Mouse (Mus musculus): ENCODE measurements around the gene Grb10.

The Grb10 gene

DNA sequence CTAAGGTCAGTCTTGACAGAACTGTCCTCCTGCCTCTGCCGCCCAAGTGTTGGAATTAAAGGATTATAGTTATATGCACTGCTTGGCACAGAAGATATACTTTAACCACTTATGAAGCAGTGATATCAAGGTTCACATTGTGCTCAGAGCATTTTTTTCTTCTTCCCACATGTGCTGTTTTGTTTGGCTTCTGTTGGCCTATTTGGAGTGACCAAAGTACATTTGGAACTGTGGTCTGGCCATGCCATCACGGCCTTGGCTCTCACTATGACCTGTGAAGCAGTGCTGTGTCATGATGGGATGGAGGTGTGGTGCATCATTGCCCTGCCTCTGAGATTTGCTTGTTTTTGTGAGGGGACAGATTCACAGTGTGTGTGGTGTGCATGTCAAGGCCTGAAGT, 109.9 kb downstream of the Grb10 start:
- in situ Hi-C loops (cut with MboI, MseI), result no loop called here

DNA sequence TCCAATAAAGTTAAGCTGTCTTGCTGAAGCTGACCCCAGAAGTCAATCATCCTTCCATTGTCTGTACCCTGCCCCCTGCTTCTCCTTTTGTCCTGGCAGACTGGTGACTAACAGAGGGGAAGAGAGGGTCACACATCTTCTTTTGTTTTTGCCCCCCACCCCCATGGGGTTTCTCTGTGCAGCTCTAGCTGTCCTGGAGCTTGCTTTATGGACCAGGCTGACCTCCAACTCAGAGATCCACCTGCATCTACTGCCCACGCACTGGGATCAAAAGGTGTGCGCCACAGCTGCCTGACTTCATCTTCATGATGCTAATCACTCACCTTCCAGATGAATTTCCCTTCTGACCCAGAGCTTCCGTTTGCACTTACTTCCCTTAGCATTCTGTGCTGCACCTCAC, 114.6 kb downstream of the Grb10 start:
- in situ Hi-C loops (cut with MboI, MseI), result no loop called here

GRCm38 (mm10) chr11:11923345-11923744, 115.1 kb downstream of the Grb10 start:
- in situ Hi-C loops (cut with MboI, MseI), result no loop called here

GRCm38 (mm10) chr11:11922106-11922505, 116.4 kb downstream of the Grb10 start:
- in situ Hi-C loops (cut with MboI, MseI), result no loop called here

GRCm38 (mm10) chr11:11907703-11908413, 130.6 kb downstream of the Grb10 start:
- in situ Hi-C loops (cut with MboI, MseI), result no loop called here

DNA sequence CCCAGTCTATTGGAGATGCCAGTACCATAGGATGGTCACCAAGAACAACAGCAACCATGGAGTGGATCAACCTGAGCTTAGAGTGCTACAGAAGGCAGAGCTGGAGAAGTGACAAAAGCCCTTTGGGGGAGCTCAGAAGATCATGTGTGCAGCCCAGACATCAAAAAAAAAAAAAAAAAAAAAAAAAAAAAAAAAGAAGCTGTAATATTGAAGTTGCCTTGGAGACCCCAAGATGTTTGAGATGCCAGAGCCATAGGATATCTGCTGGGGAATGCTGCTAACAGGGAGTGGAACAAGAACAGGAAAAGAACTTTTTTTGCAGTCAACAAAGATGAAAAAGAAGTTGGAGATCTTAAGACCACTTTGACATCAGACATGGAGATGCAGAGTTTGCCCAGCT, 133.0 kb downstream of the Grb10 start:
- in situ Hi-C loops (cut with MboI, MseI), result no loop called here

DNA sequence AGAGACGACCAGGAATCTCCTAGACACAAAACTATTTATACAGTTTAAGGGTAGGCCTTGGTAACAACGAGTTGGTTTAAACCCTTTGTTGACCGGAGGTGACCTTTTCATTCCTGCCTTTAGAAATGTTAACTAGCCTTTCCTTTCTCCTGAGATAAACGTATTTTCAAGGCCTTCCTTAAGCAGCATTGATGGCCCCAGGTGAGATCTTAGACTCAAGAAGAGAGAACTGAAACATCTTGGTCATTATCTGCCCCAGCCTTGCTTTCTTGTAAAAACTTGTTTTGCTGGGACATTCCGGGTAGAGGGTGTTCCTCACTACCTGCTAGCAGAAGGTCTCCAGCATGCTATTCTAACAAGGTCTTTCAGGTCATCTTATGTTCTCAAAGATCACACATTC, 133.5 kb downstream of the Grb10 start:
- in situ Hi-C loops (cut with MboI, MseI), result no loop called here

DNA sequence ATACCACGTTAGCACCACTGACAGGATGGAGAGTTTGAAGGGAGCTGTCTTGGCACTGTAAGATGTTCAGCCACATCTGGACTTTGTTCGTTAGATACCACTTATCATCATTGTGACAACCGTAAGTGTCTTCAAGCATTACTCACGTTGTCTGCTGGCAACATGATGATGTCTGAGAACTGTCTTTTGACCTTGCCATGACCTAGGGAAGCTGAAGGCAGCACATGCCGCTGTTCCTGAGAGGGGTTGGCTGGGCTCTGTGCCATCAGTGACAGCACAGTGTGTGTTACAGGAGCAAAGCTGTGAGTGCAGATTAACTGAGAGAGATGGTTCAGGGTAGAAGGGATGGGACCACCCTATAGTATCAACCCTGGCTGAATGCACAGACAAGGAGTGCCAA, 137.0 kb downstream of the Grb10 start:
- in situ Hi-C loops (cut with MboI, MseI), result no loop called here

GRCm38 (mm10) chr11:11898496-11898895, 140.0 kb downstream of the Grb10 start:
- in situ Hi-C loops (cut with MboI, MseI), result no loop called here

DNA sequence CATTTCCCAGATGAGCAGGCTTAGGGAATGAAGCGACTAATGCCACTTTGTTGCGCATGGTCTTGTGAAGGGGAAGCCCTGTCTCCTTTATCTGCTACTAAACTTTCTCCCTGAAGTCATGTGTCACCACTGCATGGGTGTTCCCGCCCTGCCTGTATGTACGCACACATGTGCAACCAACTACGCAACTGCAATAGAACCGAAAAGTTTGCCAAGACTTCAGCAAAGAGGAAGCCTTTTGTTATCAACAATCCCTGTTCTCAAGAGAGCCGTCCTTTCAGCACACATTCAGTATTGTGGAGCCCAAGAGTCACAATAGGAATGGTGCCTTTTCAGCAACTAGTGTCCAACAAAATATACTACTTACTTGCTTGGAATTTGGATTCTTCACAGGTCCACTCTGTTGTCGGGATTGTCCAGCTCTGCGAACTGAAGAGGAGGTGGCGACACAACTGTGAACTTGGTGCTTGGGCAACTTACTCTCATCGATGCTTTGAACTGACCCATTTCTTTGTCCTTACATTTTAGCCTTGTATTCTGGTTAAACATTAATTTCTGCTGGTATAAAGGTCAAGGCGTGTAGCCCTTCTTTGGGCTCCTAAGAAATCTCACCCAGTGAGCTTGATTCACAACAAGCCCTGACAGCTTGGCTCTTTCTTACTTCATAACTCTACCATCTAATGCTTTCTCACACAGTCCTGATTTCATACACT, 140.7 kb downstream of the Grb10 start, which contains the start of gene Ddc:
Gene Ddc (minus strand): TSS at position 500 of the 713 bp plus-strand sequence.
- in situ Hi-C loops (cut with MboI, MseI), result no loop called here

DNA sequence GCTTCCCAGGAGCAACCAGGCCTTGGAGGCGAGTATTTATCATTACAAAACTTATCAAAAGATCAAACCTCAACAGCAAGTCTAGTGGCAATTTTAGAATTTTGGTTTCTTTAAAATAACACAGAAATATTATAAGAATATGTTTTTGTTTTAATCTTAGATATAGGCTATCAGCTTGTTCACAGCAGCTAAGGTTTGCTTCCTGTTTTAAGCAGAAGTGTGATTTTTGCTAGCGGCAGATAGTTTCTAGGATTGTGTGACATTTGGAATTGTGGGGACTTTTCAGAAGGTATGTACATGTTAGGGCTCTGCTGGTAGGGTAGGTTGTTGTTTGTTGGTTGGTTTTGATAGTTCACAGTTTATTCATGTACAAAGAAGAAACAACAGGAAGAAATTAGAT, 143.0 kb downstream of the Grb10 start:
- in situ Hi-C loops (cut with MboI, MseI), result no loop called here

- in situ Hi-C loops (cut with MboI, MseI), result no loop called here
Measured at GRCm38 (mm10) chr11:11893769-11894168, 144.7 kb downstream of the Grb10 start.

GRCm38 (mm10) chr11:11892993-11893602, 145.4 kb downstream of the Grb10 start:
- in situ Hi-C loops (cut with MboI, MseI), result no loop called here

DNA sequence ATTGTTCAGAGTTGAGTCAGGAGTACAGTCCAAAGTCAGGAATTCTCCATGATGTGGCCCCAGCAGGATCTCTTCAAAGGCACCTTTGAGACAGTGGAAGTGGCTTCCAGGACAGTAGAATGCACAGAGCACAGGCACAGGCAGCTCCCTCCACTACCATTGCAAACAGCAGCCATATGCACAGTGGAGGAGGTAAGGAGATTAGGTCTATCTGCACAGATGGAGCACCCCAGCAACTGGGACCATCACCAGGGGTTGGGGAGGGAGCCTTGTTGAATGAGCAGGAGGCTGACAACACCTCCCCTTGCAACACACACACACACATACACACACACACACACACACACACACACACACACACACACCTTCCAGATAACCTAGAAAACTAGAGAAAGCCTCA, 146.7 kb downstream of the Grb10 start:
- in situ Hi-C loops (cut with MboI, MseI), result no loop called here

DNA sequence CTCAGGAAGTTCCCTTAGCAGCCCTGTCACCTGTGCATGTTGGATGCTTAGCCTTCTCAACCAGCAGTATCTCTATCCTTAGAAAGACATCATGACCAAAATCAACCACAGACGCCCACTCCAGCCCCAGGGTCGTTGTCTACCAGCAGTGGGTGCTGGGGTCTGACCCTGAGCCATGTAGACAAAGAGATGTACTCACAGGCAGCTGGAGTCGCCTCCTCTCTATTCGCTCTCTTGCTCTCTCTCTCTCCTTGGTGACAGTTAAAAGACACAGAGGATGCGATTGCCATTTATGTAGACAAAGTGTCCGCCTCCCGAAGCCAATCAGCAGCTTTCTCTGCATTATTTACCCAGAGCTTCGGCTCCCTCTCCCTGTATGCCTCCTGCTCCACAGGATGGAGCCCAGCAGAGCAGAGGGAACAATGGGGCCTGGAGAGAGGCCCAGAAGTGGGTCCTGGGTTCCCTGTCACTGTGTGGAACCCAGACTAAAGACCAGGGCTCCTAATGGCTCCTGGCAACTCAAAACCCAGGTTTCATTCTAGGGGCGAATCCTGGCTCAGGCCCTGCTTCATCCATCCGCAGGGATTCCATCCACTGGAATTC, 148.2 kb downstream of the Grb10 start:
- in situ Hi-C loops (cut with MboI, MseI), result no loop called here

DNA sequence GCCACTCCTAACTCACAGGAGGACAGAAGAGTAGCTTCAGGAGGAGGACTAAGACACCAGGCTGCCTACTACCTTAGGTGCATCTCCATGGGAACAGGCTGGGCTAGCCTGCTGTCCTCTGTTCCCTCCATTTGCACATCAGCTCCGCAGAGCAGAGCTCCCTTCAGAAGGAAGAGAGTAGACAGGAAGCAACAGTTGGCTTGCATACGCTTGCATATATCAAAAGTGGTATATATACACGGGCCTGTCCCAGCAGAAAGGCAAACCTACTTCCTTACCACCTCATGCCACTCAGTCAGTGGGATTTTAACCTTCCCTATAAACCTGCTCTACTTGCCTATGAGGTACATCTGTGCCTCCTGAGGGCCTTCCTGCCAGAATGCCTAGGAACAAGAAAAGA, 149.8 kb downstream of the Grb10 start:
- in situ Hi-C loops (cut with MboI, MseI), result no loop called here

DNA sequence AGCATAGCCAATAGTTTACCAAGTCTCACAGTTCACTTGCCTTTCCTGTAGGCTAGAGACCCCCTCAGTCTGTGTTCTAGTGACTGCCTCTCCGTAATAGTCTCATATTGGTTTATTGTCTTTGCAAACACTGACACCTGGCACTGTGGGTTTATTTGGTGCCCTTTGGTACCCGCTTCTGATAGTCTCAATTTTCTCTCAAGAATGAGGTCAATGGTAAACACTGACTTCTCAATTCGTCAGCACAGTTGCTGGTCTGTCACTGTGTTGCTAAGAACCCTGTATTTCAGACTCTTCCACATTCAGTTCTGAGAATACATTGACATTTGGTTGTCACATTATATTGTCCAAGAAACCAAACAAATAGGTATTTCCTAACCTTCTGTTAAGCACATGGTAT, 150.4 kb downstream of the Grb10 start:
- in situ Hi-C loops (cut with MboI, MseI), result no loop called here

DNA sequence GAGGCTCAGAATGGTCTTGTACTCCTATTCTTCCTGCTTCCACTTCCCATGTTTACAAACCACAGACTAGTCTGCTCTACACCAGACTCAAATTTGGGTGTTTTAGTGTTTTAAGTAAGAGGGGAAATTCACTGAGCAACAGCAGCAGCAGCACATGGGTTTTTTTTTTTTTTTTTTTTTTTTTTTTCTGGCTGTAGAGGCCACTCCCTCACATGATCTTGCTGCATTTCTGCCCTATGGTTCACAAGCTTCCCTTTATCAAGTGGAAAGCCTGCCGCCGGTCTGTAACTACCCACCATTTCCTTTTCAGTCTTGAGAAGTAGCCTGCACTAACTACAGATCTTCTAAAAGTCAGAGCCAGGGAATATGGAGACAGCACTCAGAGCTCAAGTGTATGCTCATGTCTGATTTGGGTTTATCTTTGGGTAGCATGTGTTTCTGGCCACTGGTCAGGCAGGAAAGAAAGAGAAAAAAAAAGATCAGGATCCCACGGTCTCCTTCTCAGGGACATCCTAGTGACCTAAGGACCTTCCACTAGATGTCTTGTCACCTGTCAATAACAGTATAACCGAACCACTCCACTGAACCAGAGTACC, 152.0 kb downstream of the Grb10 start:
- in situ Hi-C loops (cut with MboI, MseI), result no loop called here

DNA sequence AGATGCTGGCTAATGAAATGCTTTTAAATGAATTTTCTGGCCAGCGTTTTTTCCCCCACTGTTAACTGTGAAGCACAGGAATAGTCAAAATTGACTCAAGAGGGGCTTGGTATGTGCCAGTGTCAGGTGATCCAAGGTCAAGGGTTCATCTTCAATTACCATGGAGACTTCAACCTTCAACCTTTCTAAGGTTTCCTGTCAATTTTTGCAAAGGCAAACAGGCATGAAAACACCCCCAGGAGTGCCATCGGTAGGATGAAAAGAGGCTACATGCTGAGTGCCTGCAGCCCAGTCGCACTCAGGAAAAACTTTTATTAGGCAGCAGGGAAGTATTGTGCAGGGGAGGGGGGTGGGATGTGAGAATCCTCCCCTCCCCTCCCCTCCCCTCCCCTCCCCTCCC, 152.6 kb downstream of the Grb10 start:
- in situ Hi-C loops (cut with MboI, MseI), result no loop called here

DNA sequence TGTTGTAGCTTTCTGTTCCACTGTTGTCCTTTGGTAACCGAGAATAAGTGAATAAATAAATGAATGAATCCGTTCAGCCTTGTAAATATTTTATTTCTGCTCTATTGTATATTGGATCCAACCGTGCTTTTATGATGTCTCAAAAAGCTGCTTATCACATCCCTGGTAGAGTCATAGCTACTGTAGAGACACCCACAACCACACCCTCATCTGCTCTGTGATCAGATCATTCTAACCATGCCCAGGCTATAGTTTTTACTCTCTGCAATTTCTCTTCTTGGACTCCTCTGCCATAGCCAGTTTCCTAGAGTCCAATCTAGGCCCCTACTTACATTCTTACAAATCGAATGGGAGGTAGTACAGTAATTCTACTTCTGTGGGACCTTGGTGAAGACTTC, 153.2 kb downstream of the Grb10 start:
- in situ Hi-C loops (cut with MboI, MseI), result no loop called here

DNA sequence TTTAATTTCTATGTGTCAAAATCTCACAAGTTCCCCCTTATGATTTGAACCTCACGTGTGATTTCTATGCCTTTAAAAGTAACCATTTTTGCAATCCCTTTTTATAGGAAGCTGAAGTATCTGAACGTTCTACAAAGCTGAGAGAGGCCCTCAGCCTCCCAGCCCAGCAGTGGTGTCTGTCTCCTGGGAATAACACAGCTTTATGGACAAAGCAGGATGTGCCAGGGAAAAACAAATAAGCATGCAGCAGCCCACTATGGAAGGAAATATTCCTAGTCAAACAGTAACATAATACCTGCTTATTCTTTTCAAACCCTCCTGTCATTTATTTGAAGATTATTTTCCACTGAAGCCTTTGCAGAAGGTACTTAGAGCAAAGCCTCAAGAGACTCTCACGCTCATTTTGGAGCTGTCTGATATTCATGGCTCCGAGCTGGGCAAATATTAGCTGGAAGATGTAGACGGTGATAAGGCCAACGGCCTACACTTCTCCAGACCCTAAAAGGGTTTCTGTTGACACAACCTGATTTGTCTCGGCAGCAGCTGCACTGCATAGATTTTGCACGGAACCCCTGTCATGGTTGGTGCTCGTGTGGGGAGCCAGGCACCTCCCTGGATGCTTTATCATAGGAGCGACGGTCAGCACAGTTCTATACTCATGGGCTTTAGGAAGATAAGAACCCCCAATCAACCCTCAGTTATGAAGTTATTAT, 153.8 kb downstream of the Grb10 start:
- in situ Hi-C loops (cut with MboI, MseI), result loop anchor here in 1 of 2 experiments (5.0 kb wide), 1 partner anchor 72 kb away; no protein-coding TSS in a partner anchor
